Mouse (Mus musculus): ENCODE data around the gene Pcyt2.

- no peak for TF ChIP-seq GATA1 (IDR thresholded peaks at IDR 0.05; ENCODE audit: borderline replicate concordance, low read length)
- no peak for TF ChIP-seq FLI1 (IDR thresholded peaks at IDR 0.05; ENCODE audit: low read length)
Observed at GRCm38 (mm10) chr11:120606764-120607163, 11.0 kb downstream of the Pcyt2 start.
